Mouse (Mus musculus) lung, embryonic 16.5 days (tissue): Measurements from ENCODE around the gene Hdac8. TPM values are rescaled to one million over a fixed set of nuclear protein-coding genes. Genes with fewer than 3 reads are reported as not detected.

Source experiments
- ATAC-seq: fragments of 200-750 bp; cut with Nextera tagmentation; 2 replicates; pipeline ENCODE4 v1.8.0; 2017; ENCODE audit warnings: low read depth, mild to moderate bottlenecking, moderate library complexity
- H3K27ac ChIP-seq: fragments of 300-500 bp; sonication (generic); 2 replicates; pipeline ENCODE4 v1.5.1; 2014; ENCODE audit warnings: mild to moderate bottlenecking, control low read depth, low read length
- H3K27me3 ChIP-seq: fragments of 300-500 bp; sonication (generic); 2 replicates; pipeline ENCODE4 v1.6.1; 2014; ENCODE audit warnings: low read depth, low read length, mixed read lengths; ENCODE audit not compliant: control insufficient read depth, insufficient read depth
- H3K36me3 ChIP-seq: fragments of 300-500 bp; sonication (generic); 2 replicates; pipeline ENCODE4 v1.6.1; 2014; ENCODE audit warnings: low read length; ENCODE audit not compliant: control insufficient read depth, insufficient read depth
- H3K4me1 ChIP-seq: fragments of 300-500 bp; sonication (generic); replicated peaks from 2 replicates; pipeline ENCODE4 v1.6.1; 2014; ENCODE audit warnings: low read length, mixed read lengths; ENCODE audit not compliant: control insufficient read depth, insufficient read depth
- H3K4me2 ChIP-seq: fragments of 300-500 bp; sonication (generic); 2 replicates; pipeline ENCODE4 v1.6.1; 2014; ENCODE audit warnings: low read depth, low read length, control low read depth
- H3K4me3 ChIP-seq: fragments of 300-500 bp; sonication (generic); 2 replicates; pipeline ENCODE4 v1.5.1; 2014; ENCODE audit warnings: mild to moderate bottlenecking, low read length, control low read depth
- H3K9ac ChIP-seq: fragments of 300-500 bp; sonication (generic); 2 replicates; pipeline ENCODE4 v1.6.1; 2014; ENCODE audit warnings: low read length, control low read depth
- H3K9me3 ChIP-seq: fragments of 300-500 bp; sonication (generic); 2 replicates; pipeline ENCODE4 v1.6.1; 2016; ENCODE audit warnings: low read length; ENCODE audit not compliant: control insufficient read depth
- WGBS: fragments of 180-500 bp; shearing (Covaris S2); extraction: QIAGEN DNeasy Blood & Tissue Kit; methylation state at CpG from one replicate; pipeline ENCODE4 v1.1.7; 2014; 5-methylcytosine and 5-hydroxymethylcytosine counted together
- polyA plus RNA-seq: library from polyadenylated mRNA; unstranded; fragments of >200 nt; fragmentation: Nextera tagmentation; extraction: Ambion mirVana; gene quantifications from 2 replicates; pipeline ENCODE4 v1.2.1, GENCODE M21; 2015

Gene Hdac8
- 11.1 and 13.5 TPM in 2 replicates for polyA plus RNA-seq

GRCm38 (mm10) chrX:102504644-102505481 is at the start of gene Hdac8:
Gene Hdac8 (minus strand): TSS chrX:102505359.
- 0 out of 2 replicates have a peak, but pooled peaks cover 4% of the 10 kb centered on the region for H3K4me1 ChIP-seq
- no peak within 1 kb of the TSS for H3K27ac ChIP-seq
- H3K9ac ChIP-seq: peak within 1 kb of the TSS; percentile 70
- ATAC-seq: peak; percentile 84
- 13% methylated on average over 27 of the region's 27 CpGs for WGBS
- no peaks in the 10 kb centered on the region for H3K36me3 ChIP-seq
- H3K4me2 ChIP-seq: peak within 1 kb of the TSS; percentile 54
- H3K9me3 ChIP-seq: no peaks in the 10 kb centered on the region
- H3K27me3 ChIP-seq: no peaks in the 10 kb centered on the region; the same call in 1 of the 2 replicates
- H3K4me3 ChIP-seq: peak within 1 kb of the TSS; percentile 56

- H3K27ac ChIP-seq: no peak overlapping the region
- H3K4me1 ChIP-seq: no peaks in the 10 kb centered on the region
- H3K9me3 ChIP-seq: no peaks in the 10 kb centered on the region
- no peak overlapping the region for H3K4me2 ChIP-seq
- 32% methylated on average over 4 of the region's 4 CpGs for WGBS
- no peaks in the 10 kb centered on the region for H3K36me3 ChIP-seq
- no peak overlapping the region for H3K4me3 ChIP-seq
- ATAC-seq: peak; percentile 73
- no peak overlapping the region for H3K9ac ChIP-seq
- H3K27me3 ChIP-seq: no peaks in the 10 kb centered on the region; the same call in 1 of the 2 replicates
Measured at GRCm38 (mm10) chrX:102509205-102509604, 4.0 kb upstream of the Hdac8 start.

GRCm38 (mm10) chrX:102504179-102504578 is 980 bp downstream of the Hdac8 start:
- peak overlapping the region; percentile 54 for H3K4me2 ChIP-seq
- H3K27me3 ChIP-seq: no peaks in the 10 kb centered on the region; the same call in 1 of the 2 replicates
- 22% methylated on average over 10 of the region's 10 CpGs for WGBS
- peak overlapping the region; percentile 56 for H3K4me3 ChIP-seq
- H3K36me3 ChIP-seq: no peaks in the 10 kb centered on the region
- H3K27ac ChIP-seq: no peak overlapping the region
- H3K9me3 ChIP-seq: no peaks in the 10 kb centered on the region
- peak overlapping the region; percentile 70 for H3K9ac ChIP-seq
- ATAC-seq: no peak
- 0 out of 2 replicates have a peak, but pooled peaks cover 4% of the 10 kb centered on the region for H3K4me1 ChIP-seq

GRCm38 (mm10) chrX:102493992-102494730 is 11.0 kb downstream of the Hdac8 start:
- H3K9ac ChIP-seq: no peak overlapping the region
- H3K4me3 ChIP-seq: no peak overlapping the region
- no peak for ATAC-seq
- H3K36me3 ChIP-seq: no peaks in the 10 kb centered on the region; the same call in 1 of the 2 replicates
- no peak overlapping the region for H3K4me2 ChIP-seq
- no peaks in the 10 kb centered on the region for H3K4me1 ChIP-seq
- WGBS: 57% methylated on average over 6 of the region's 6 CpGs
- H3K27me3 ChIP-seq: no peaks in the 10 kb centered on the region
- H3K9me3 ChIP-seq: no peaks in the 10 kb centered on the region
- no peak overlapping the region for H3K27ac ChIP-seq

GRCm38 (mm10) chrX:102485575-102485974 is 19.6 kb downstream of the Hdac8 start:
- no peak for ATAC-seq

GRCm38 (mm10) chrX:102479665-102480064 is 25.5 kb downstream of the Hdac8 start:
- H3K4me1 ChIP-seq: no peaks in the 10 kb centered on the region
- H3K27me3 ChIP-seq: no peaks in the 10 kb centered on the region
- no peak overlapping the region for H3K27ac ChIP-seq
- no peak overlapping the region for H3K9ac ChIP-seq
- WGBS: 44% methylated on average over 4 of the region's 4 CpGs
- H3K36me3 ChIP-seq: no peaks in the 10 kb centered on the region
- no peak overlapping the region for H3K4me3 ChIP-seq
- no peak overlapping the region for H3K4me2 ChIP-seq
- ATAC-seq: no peak
- H3K9me3 ChIP-seq: no peaks in the 10 kb centered on the region

More at GRCm38 (mm10) chrX:102485575-102485974, 19.6 kb downstream of the Hdac8 start:
- Histone ChIP-seq H3K9ac (no peak overlapping the region), H3K36me3 (no peaks in the 10 kb centered on the region), H3K9me3 (no peaks in the 10 kb centered on the region), H3K27me3 (peaks cover 2% of the 10 kb centered on the region), H3K27ac (no peak overlapping the region), H3K4me2 (no peak overlapping the region), H3K4me1 (no peaks in the 10 kb centered on the region), H3K4me3 (no peak overlapping the region)
- 73% methylated on average over 7 of the region's 7 CpGs for WGBS

- Histone ChIP-seq H3K36me3 (no peaks in the 10 kb centered on the region), H3K4me1 (no peaks in the 10 kb centered on the region), H3K9me3 (no peaks in the 10 kb centered on the region), H3K27ac (no peak overlapping the region), H3K4me3 (no peak overlapping the region), H3K9ac (no peak overlapping the region), H3K4me2 (no peak overlapping the region), H3K27me3 (no peaks in the 10 kb centered on the region)
- no peak for ATAC-seq
- 18% methylated on average over 4 of the region's 4 CpGs for WGBS
Measured at GRCm38 (mm10) chrX:102478965-102479364, 26.2 kb downstream of the Hdac8 start.

GRCm38 (mm10) chrX:102478481-102478880 is 26.7 kb downstream of the Hdac8 start:
- no peak for ATAC-seq
- 75% methylated on average over 3 of the region's 3 CpGs for WGBS

GRCm38 (mm10) chrX:102476784-102477183 is 28.4 kb downstream of the Hdac8 start:
- Histone ChIP-seq H3K9me3 (no peaks in the 10 kb centered on the region), H3K27me3 (no peaks in the 10 kb centered on the region), H3K4me1 (no peaks in the 10 kb centered on the region), H3K4me3 (no peak overlapping the region), H3K9ac (no peak overlapping the region), H3K27ac (no peak overlapping the region), H3K36me3 (no peaks in the 10 kb centered on the region), H3K4me2 (no peak overlapping the region)
- ATAC-seq: no peak
- WGBS: 34% methylated on average over 3 of the region's 3 CpGs

More at GRCm38 (mm10) chrX:102478481-102478880, 26.7 kb downstream of the Hdac8 start:
- Histone ChIP-seq H3K36me3 (no peaks in the 10 kb centered on the region), H3K27me3 (no peaks in the 10 kb centered on the region), H3K4me3 (no peak overlapping the region), H3K9me3 (no peaks in the 10 kb centered on the region), H3K4me1 (no peaks in the 10 kb centered on the region), H3K27ac (no peak overlapping the region), H3K9ac (no peak overlapping the region), H3K4me2 (no peak overlapping the region)
